Mouse (Mus musculus) liver, embryonic 14.5 days (tissue): Measurements from ENCODE around the gene Utrn.

Experiments used
- CTCF ChIP-seq: IDR thresholded peaks from 2 replicates; pipeline ENCODE4 v1.5.1; 2016; ENCODE audit warnings: antibody characterized with exemption, low read depth, control low read depth
- EP300 ChIP-seq: IDR thresholded peaks from 2 replicates; pipeline ENCODE4 v1.6.1; 2016; ENCODE audit warnings: antibody characterized with exemption, low read depth

- TF ChIP-seq CTCF = no peak
- TF ChIP-seq EP300 = no peak
Measured at GRCm38 (mm10) chr10:12884308-12884948, 15.3 kb upstream of the Utrn start.
